Mouse (Mus musculus) embryonic fibroblast, embryonic 13.5 days (primary cell): ENCODE data around the gene Tap1.
A peak's percentile ranks its signal among the peaks of the same experiment; 100 is the strongest.

Experiments
- CTCF ChIP-seq: IDR thresholded peaks from 2 replicates; pipeline ENCODE4 v1.5.1; 2011; ENCODE audit warnings: mild to moderate bottlenecking, control low read depth, low read length, moderate library complexity, borderline replicate concordance; ENCODE audit not compliant: insufficient read depth
- POLR2A ChIP-seq: IDR thresholded peaks from 2 replicates; pipeline ENCODE4 v1.6.1; 2011; ENCODE audit warnings: low read depth, mild to moderate bottlenecking, control low read depth, low read length, moderate library complexity

DNA sequence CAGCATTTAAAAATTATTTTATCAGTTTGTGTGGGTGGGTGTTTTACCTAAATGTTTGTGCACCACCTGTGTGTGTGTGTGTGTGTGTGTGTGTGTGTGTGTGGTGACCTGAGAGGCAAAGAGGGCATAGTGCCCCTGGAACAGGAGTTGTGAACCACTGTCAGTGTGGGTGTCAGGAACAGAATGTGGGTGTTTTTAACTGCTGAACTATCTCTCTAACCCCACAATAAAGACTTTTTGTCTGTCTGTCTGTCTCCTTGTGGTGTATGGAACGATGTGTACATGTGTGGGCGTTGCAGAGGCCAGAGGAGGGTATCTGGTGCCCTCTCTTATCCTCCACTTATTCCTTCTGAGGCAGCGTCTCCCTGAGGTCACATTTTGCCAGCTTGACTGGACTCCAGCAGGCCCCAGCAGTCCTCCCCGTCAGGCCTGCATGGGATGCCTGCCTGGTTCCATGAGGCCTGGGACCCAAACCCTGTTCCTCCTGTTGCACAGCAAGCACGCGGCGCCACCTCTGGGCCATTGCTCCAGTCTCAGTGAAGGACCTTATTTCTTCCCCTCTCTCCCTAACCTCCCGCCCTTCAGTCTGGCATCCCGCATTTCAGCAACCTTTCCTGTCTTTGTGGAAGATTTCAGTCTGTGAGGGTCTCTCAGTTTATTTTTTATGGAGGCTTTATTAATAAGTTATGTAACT is 23.0 kb upstream of the Tap1 start:
- TF ChIP-seq CTCF = peak; percentile 61; the same call in 1 of the 2 replicates
- TF ChIP-seq POLR2A = no peak
